ENCODE assay signal across 26 mouse cellular contexts in the genomic region with DNA sequence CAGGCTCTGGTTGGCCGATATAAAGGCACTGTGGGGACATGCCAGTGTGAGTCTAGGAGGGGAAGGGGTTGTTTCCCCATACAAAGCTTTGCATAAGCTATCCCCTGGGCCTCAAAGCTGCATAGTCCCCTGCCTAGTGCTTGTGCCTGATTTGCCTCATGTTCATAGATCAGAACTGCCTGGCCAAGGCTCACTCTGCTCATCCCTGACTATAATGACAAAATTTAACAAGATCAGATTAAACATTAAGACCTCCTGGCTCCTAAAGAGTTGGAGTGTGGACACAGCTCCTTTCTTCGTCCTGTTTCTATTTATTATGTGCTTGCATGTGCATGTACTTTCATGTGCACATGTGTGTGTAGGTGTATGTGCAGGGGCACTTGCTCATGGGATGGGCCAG. TPM values are rescaled to one million over a fixed set of nuclear protein-coding genes. Genes with fewer than 3 reads are reported as not detected.
DNase-seq lines count a peak whose midpoint lies in the region; ATAC-seq and TF ChIP-seq lines count a peak whose summit lies in the region.
"Had no signal": no experiment of that assay in that cellular context is flagged by ENCODE, and none has a peak within 500 bp of the region (broad histone marks: within the 10 kb centered on the region; RNA-seq: fewer than 3 reads in every experiment).

No protein-coding gene starts in this region.

- no peaks in the 10 kb centered on the region for H3K9me3 ChIP-seq in heart, embryonic 10.5 days
- no peaks in the 10 kb centered on the region for H3K9me3 ChIP-seq in kidney, embryonic 16.5 days (ENCODE audit: low read length)
- H3K9me3 ChIP-seq: embryonic facial prominence, embryonic 13.5 days; embryonic facial prominence, embryonic 15.5 days; forebrain, embryonic 10.5 days; forebrain, embryonic 12.5 days had no signal

- TF ChIP-seq CTCF in kidney, adult 2 months (conservative IDR thresholded peaks at IDR 0.05; ENCODE audit: insufficient read depth, insufficient read length, low read depth, low read length) = no peak

- no peaks in the 10 kb centered on the region for H3K36me3 ChIP-seq in heart, embryonic 10.5 days
- no peaks in the 10 kb centered on the region for H3K36me3 ChIP-seq in kidney, adult 2 months (ENCODE audit: control insufficient read depth, insufficient read depth, low read length)
- no peaks in the 10 kb centered on the region for H3K36me3 ChIP-seq in kidney, embryonic 16.5 days (ENCODE audit: insufficient read depth, low read length)
- H3K36me3 ChIP-seq: embryonic facial prominence, embryonic 13.5 days; embryonic facial prominence, embryonic 15.5 days; forebrain, embryonic 10.5 days; forebrain, embryonic 12.5 days had no signal

- no peak for TF ChIP-seq POLR2A in kidney, adult 2 months (IDR thresholded peaks at IDR 0.05; ENCODE audit: low read depth, low read length)

- H3K27ac ChIP-seq in heart, embryonic 10.5 days = no peak overlapping the region
- H3K27ac ChIP-seq in kidney, adult 2 months (ENCODE audit: insufficient read depth, low read depth, low read length) = no peak overlapping the region
- no peak overlapping the region for H3K27ac ChIP-seq in kidney, embryonic 16.5 days (ENCODE audit: low read length)
- H3K27ac ChIP-seq: embryonic facial prominence, embryonic 13.5 days; embryonic facial prominence, embryonic 15.5 days; forebrain, embryonic 10.5 days; forebrain, embryonic 12.5 days had no signal

- 79% methylated on average over 2 of the region's 2 CpGs for WGBS in heart, embryonic 10.5 days
- WGBS in kidney, adult 2 months = 68% methylated on average over 2 of the region's 2 CpGs
- 69% methylated on average over 2 of the region's 2 CpGs for WGBS in kidney, embryonic 16.5 days

- peak; percentile 28 for DNase-seq in heart, embryonic 10.5 days (ENCODE audit: low spot score)
- DNase-seq in heart, postnatal 10 days = no peak
- peak; percentile 54 for DNase-seq in kidney, adult 2 months
- peak; percentile 2 to 16 for DNase-seq in kidney, postnatal 36 days
- DNase-seq in kidney, adult 18-20 months = no peak
- DNase-seq: adrenal gland, adult 2 months; adrenal gland, postnatal 10 days; adrenal gland, postnatal 25 days; cerebellum, adult 11 months; cerebellum, adult 18-20 months; cerebellum, adult 8-10 months; cerebellum, adult 9-11 months; cerebellum, postnatal 14 days; cerebellum, postnatal 36 days; embryo, embryonic 11 days had no signal

- no peak overlapping the region for H3K4me3 ChIP-seq in heart, embryonic 10.5 days
- no peak overlapping the region for H3K4me3 ChIP-seq in kidney, adult 2 months (ENCODE audit: insufficient read depth, low read depth, low read length)
- H3K4me3 ChIP-seq in kidney, embryonic 16.5 days (ENCODE audit: low read length) = no peak overlapping the region
- H3K4me3 ChIP-seq: embryonic facial prominence, embryonic 13.5 days; embryonic facial prominence, embryonic 15.5 days; erythroblast, embryonic 14.5 days; forebrain, embryonic 10.5 days; forebrain, embryonic 12.5 days had no signal

- H3K4me2 ChIP-seq in kidney, embryonic 16.5 days (replicated peaks; ENCODE audit: low read depth, low read length) = no peak overlapping the region
- H3K4me2 ChIP-seq: embryonic facial prominence, embryonic 13.5 days; embryonic facial prominence, embryonic 15.5 days; forebrain, embryonic 12.5 days had no signal

- intact Hi-C loops in heart, postnatal 10 days (cut with DNase I) = no loop called here

- no peak overlapping the region for H3K9ac ChIP-seq in kidney, embryonic 16.5 days (replicated peaks; ENCODE audit: low read length)
- H3K9ac ChIP-seq: embryonic facial prominence, embryonic 13.5 days; embryonic facial prominence, embryonic 15.5 days; forebrain, embryonic 12.5 days had no signal

- H3K27me3 ChIP-seq in heart, embryonic 10.5 days (ENCODE audit: insufficient read depth, poor library complexity, severe bottlenecking) = no peaks in the 10 kb centered on the region
- no peaks in the 10 kb centered on the region for H3K27me3 ChIP-seq in kidney, adult 2 months (replicated peaks; ENCODE audit: control insufficient read depth, insufficient read depth, low read length)
- no peaks in the 10 kb centered on the region for H3K27me3 ChIP-seq in kidney, embryonic 16.5 days (ENCODE audit: insufficient read depth, low read length)
- H3K27me3 ChIP-seq: embryonic facial prominence, embryonic 13.5 days; embryonic facial prominence, embryonic 15.5 days; forebrain, embryonic 12.5 days had no signal

- no peaks in the 10 kb centered on the region for H3K4me1 ChIP-seq in heart, embryonic 10.5 days
- H3K4me1 ChIP-seq in kidney, adult 2 months (ENCODE audit: control insufficient read depth, insufficient read depth, low read length) = peaks cover 3% of the 10 kb centered on the region; the same call in 1 of the 2 replicates
- H3K4me1 ChIP-seq in kidney, embryonic 16.5 days (ENCODE audit: insufficient read depth, low read length) = peaks cover 9% of the 10 kb centered on the region; the same call in 1 of the 2 replicates
- H3K4me1 ChIP-seq: embryonic facial prominence, embryonic 13.5 days; embryonic facial prominence, embryonic 15.5 days; forebrain, embryonic 10.5 days; forebrain, embryonic 12.5 days had no signal

- ATAC-seq in kidney, embryonic 16.5 days (ENCODE audit: low FRiP score, low TSS enrichment) = no peak
- ATAC-seq: forebrain, embryonic 14.5 days had no signal

RNA-seq across cellular contexts. Expression of a gene that starts 39.3 kb away (rescaled TPM):
- polyA plus RNA-seq in heart, embryonic 10.5 days (2016; fragmentation: Nextera tagmentation; extraction: Ambion mirVana) = not detected in 2 replicates
- not detected for total RNA-seq in heart, postnatal 10 days (2021)
- polyA plus RNA-seq in kidney, adult 2 months (2012; rRNA removed) = not detected in 2 replicates
- polyA plus RNA-seq in kidney, embryonic 16.5 days (2015; fragmentation: Nextera tagmentation; extraction: Ambion mirVana) = not detected in 2 replicates
- total RNA-seq: adrenal gland, adult 2 months; adrenal gland, postnatal 10 days; common myeloid progenitor, adult 5-6 weeks; MEL had no signal
- polyA plus RNA-seq: adrenal gland, adult 2 months; C2C12; embryonic facial prominence, embryonic 11.5 days; embryonic facial prominence, embryonic 13.5 days; embryonic facial prominence, embryonic 15.5 days; erythroblast, embryonic 14.5 days; forebrain, embryonic 10.5 days had no signal

Comparison
In these comparisons a context has a peak if more than half of its experiments do, and no peak if none do; other contexts are left out.
1. DNase-seq: peak in heart, embryonic 10.5 days (single experiment), kidney, adult 2 months (single experiment) and kidney, postnatal 36 days (2 of 2); none in heart, postnatal 10 days (0 of 2) and kidney, adult 18-20 months (single experiment).